Mouse (Mus musculus) spleen, adult 2 months (tissue): ENCODE measurements at regions not wholly inside any gene's neighbourhood (a gene's known extent, or its start where the extent isn't known, plus 50 kb on each side); places are given as distances from the start of the nearest gene placed in this dataset.

Source experiments
- CTCF ChIP-seq: fragments of 200-500 bp; IDR thresholded peaks from 2 replicates; pipeline ENCODE4 v1.5.1; 2011; ENCODE audit warnings: mild to moderate bottlenecking, inconsistent platforms; ENCODE audit not compliant: insufficient read depth, insufficient read length, insufficient replicate concordance; ENCODE audit errors: extremely low read depth
- POLR2A ChIP-seq: fragments of 200-500 bp; IDR thresholded peaks from 2 replicates; pipeline ENCODE4 v1.6.1; 2011; ENCODE audit warnings: low read depth, low read length, inconsistent platforms

DNA sequence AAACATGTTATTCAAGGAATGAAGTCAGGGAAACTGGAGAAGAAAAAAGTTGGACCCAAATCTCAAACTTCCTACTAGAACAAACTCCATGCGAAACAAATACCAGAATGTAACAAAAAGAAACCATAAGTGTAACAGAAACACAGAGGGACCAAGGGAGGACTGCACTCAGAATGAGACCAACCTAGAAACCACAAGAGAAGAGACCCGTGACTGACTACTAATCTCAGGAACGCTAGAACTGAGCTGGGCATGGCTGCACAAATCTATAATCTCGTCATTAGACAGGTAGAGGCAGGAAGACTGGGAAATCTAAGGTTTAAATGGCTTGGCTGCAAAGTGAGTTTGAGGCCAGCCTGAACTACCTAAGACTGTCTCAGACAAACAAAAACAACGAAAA lies 298.5 kb downstream of the Rps24 start:
- TF ChIP-seq CTCF (no peak), POLR2A (no peak)
